31 mouse cellular contexts compared by ENCODE assay signal in the genomic region with DNA sequence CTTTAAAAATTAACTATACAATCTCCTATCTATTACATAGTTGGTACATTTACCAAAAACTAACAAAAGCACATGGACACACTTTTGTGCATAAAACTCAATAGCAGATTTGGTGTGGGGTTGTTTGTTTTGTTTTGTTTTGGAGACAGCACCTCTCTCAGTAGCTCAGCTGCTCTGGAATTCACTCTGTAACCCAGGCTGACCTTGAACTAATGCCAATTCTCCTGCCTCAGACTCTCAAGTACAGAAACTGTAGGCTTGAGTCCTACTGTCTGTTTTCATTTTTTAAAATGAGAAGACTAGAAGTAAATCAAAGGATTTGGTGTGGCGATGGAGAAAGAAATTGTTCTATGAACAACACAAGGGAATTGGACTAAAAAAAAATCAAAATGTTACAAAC. TPM values are rescaled to one million over a fixed set of nuclear protein-coding genes. Genes with fewer than 3 reads are reported as not detected.
DNase-seq lines count a peak whose midpoint lies in the region; ATAC-seq and TF ChIP-seq lines count a peak whose summit lies in the region.
"Had no signal": no experiment of that assay in that cellular context is flagged by ENCODE, and none has a peak within 500 bp of the region (broad histone marks: within the 10 kb centered on the region; RNA-seq: fewer than 3 reads in every experiment).

No protein-coding gene starts in this region.

- H3K9ac ChIP-seq in heart, adult 2 months (ENCODE audit: low read depth, low read length) = no peak overlapping the region
- H3K9ac ChIP-seq in lung, embryonic 14.5 days = no peak overlapping the region
- H3K9ac ChIP-seq: embryonic facial prominence, embryonic 15.5 days; forebrain, embryonic 12.5 days; forebrain, postnatal 0 days; heart, embryonic 13.5 days; hindbrain, embryonic 13.5 days; limb, embryonic 13.5 days; liver, embryonic 13.5 days; midbrain, embryonic 15.5 days; neural tube, embryonic 15.5 days; stomach, embryonic 15.5 days had no signal

- H3K27ac ChIP-seq in heart, adult 2 months = peak overlapping the region; percentile 43; the same call in 1 of the 2 replicates
- H3K27ac ChIP-seq in lung, embryonic 14.5 days (ENCODE audit: low read depth) = no peak overlapping the region
- H3K27ac ChIP-seq: embryonic facial prominence, embryonic 10.5 days; embryonic facial prominence, embryonic 15.5 days; forebrain, embryonic 12.5 days; heart, embryonic 13.5 days; hindbrain, embryonic 13.5 days; kidney, postnatal 0 days; limb, embryonic 13.5 days; liver, embryonic 13.5 days; midbrain, embryonic 10.5 days; midbrain, embryonic 15.5 days; neural tube, embryonic 15.5 days; stomach, embryonic 15.5 days had no signal

- no peak for TF ChIP-seq POLR2A in heart, adult 2 months (IDR thresholded peaks at IDR 0.05; ENCODE audit: insufficient read depth, low read depth, low read length)

- no peak for TF ChIP-seq CTCF in heart, adult 2 months (IDR thresholded peaks at IDR 0.05)
- TF ChIP-seq CTCF in lung, embryonic 14.5 days (IDR thresholded peaks at IDR 0.05; ENCODE audit: low read depth) = no peak

- no peaks in the 10 kb centered on the region for H3K4me1 ChIP-seq in heart, adult 2 months (ENCODE audit: control insufficient read depth, insufficient read depth, low read length)
- no peaks in the 10 kb centered on the region for H3K4me1 ChIP-seq in lung, embryonic 14.5 days (ENCODE audit: insufficient read depth)
- H3K4me1 ChIP-seq: embryonic facial prominence, embryonic 10.5 days; embryonic facial prominence, embryonic 15.5 days; forebrain, embryonic 12.5 days; hindbrain, embryonic 13.5 days; limb, embryonic 13.5 days; liver, embryonic 13.5 days; midbrain, embryonic 10.5 days; midbrain, embryonic 15.5 days; neural tube, embryonic 15.5 days; stomach, embryonic 15.5 days had no signal

- no peak overlapping the region for H3K4me3 ChIP-seq in heart, adult 2 months
- no peak overlapping the region for H3K4me3 ChIP-seq in lung, embryonic 14.5 days (ENCODE audit: low read depth, low read length)
- H3K4me3 ChIP-seq: embryonic facial prominence, embryonic 10.5 days; embryonic facial prominence, embryonic 15.5 days; forebrain, embryonic 12.5 days; heart, embryonic 13.5 days; hindbrain, embryonic 13.5 days; limb, embryonic 13.5 days; liver, embryonic 13.5 days; midbrain, embryonic 10.5 days; midbrain, embryonic 15.5 days; neural tube, embryonic 15.5 days; stomach, embryonic 15.5 days had no signal

- no peaks in the 10 kb centered on the region for H3K27me3 ChIP-seq in heart, adult 2 months (ENCODE audit: control insufficient read depth, insufficient read depth, low read length)
- H3K27me3 ChIP-seq in lung, embryonic 14.5 days (ENCODE audit: insufficient read depth, low read length) = no peaks in the 10 kb centered on the region
- H3K27me3 ChIP-seq: embryonic facial prominence, embryonic 15.5 days; forebrain, embryonic 12.5 days; heart, embryonic 13.5 days; hindbrain, embryonic 13.5 days; limb, embryonic 13.5 days; liver, embryonic 13.5 days; midbrain, embryonic 15.5 days; neural tube, embryonic 15.5 days; stomach, embryonic 15.5 days had no signal

- DNase-seq in heart, adult 2 months = no peak
- DNase-seq in heart, adult 18-20 months = no peak
- peak; percentile 21 for DNase-seq in lung, embryonic 14.5 days
- DNase-seq in lung, postnatal 14 days = no peak
- DNase-seq in adrenal gland, postnatal 10 days = peak; percentile 35
- DNase-seq in adrenal gland, postnatal 36 days = peak; percentile 11 to 54
- DNase-seq: B cell, adult 2 months; cerebellum, adult 2 months; cerebellum, postnatal 25 days; forebrain, postnatal 0 days; gastrocnemius, postnatal 14 days; heart, postnatal 36 days; kidney, adult 8-10 months; kidney, postnatal 4 days; liver, embryonic 13.5 days; lung, adult 2 months; right cerebral cortex, postnatal 25 days had no signal

- no peak for TF ChIP-seq EP300 in heart, adult 2 months (IDR thresholded peaks at IDR 0.05; ENCODE audit: insufficient read depth, low read depth, low read length)

- intact Hi-C loops in heart, adult 2 months (cut with DNase I) = no loop called here

- no peak overlapping the region for H3K4me2 ChIP-seq in lung, embryonic 14.5 days
- H3K4me2 ChIP-seq: embryonic facial prominence, embryonic 15.5 days; forebrain, embryonic 12.5 days; heart, embryonic 13.5 days; hindbrain, embryonic 13.5 days; limb, embryonic 13.5 days; liver, embryonic 13.5 days; midbrain, embryonic 15.5 days; neural tube, embryonic 15.5 days; stomach, embryonic 15.5 days had no signal

- H3K79me2 ChIP-seq in heart, adult 2 months (replicated peaks; ENCODE audit: control insufficient read depth, insufficient read depth, low read length) = no peaks in the 10 kb centered on the region

- H3K36me3 ChIP-seq in heart, adult 2 months (ENCODE audit: control insufficient read depth, insufficient read depth, low read length) = no peaks in the 10 kb centered on the region
- H3K36me3 ChIP-seq in lung, embryonic 14.5 days (ENCODE audit: insufficient read depth) = no peaks in the 10 kb centered on the region
- H3K36me3 ChIP-seq: embryonic facial prominence, embryonic 10.5 days; embryonic facial prominence, embryonic 15.5 days; forebrain, embryonic 12.5 days; heart, embryonic 13.5 days; hindbrain, embryonic 13.5 days; limb, embryonic 13.5 days; liver, embryonic 13.5 days; midbrain, embryonic 10.5 days; midbrain, embryonic 15.5 days; neural tube, embryonic 15.5 days; stomach, embryonic 15.5 days had no signal

- WGBS in heart, adult 2 months = 75% methylated on average over 1 of the region's 1 CpGs
- WGBS in lung, embryonic 14.5 days = 80% methylated on average over 1 of the region's 1 CpGs

- ATAC-seq in lung, embryonic 14.5 days (ENCODE audit: insufficient read depth) = no peak
- ATAC-seq: forebrain, postnatal 0 days; intestine, embryonic 16.5 days; midbrain, embryonic 15.5 days had no signal

- no peaks in the 10 kb centered on the region for H3K9me3 ChIP-seq in lung, embryonic 14.5 days (ENCODE audit: low read depth, low read length)
- H3K9me3 ChIP-seq: embryonic facial prominence, embryonic 10.5 days; embryonic facial prominence, embryonic 15.5 days; forebrain, embryonic 12.5 days; heart, embryonic 13.5 days; limb, embryonic 13.5 days; liver, embryonic 13.5 days; midbrain, embryonic 10.5 days; midbrain, embryonic 15.5 days; neural tube, embryonic 15.5 days; stomach, embryonic 15.5 days had no signal

RNA-seq across cellular contexts. Expression of a gene that starts 11.1 kb away (rescaled TPM):
- 100 to 1,000 TPM; 176 to 182 TPM for total RNA-seq in heart, adult 2 months (2021)
- 225 and 252 TPM in 2 replicates for polyA plus RNA-seq in heart, adult 2 months (2012; rRNA removed)
- 100 to 1,000 TPM; 193 to 194 TPM for total RNA-seq in heart, adult 18-20 months (2021)
- polyA plus RNA-seq in lung, embryonic 14.5 days (2014; fragmentation: Nextera tagmentation; extraction: Ambion mirVana) = 2.2 and 2.7 TPM in 2 replicates
- 10 to 100 TPM in 1 of 2 experiments, 1 to 10 TPM in 1; 8.8 to 20.3 TPM for total RNA-seq in adrenal gland, postnatal 10 days (2021)
- total RNA-seq in adrenal gland, postnatal 36 days (2021) = 10 to 100 TPM; 11.6 to 13.1 TPM
- total RNA-seq: granulocyte monocyte progenitor cell, adult 5-6 weeks; megakaryocyte progenitor cell, adult 5-6 weeks had no signal

Comparison
In these comparisons a context has a peak if more than half of its experiments do, and no peak if none do; other contexts are left out.
1. DNase-seq: peak in lung, embryonic 14.5 days (single experiment), adrenal gland, postnatal 10 days (single experiment) and adrenal gland, postnatal 36 days (2 of 2); none in heart, adult 2 months (0 of 2), heart, adult 18-20 months (0 of 2) and lung, postnatal 14 days (single experiment).
2. RNA of a gene that starts 11.1 kb away (total RNA-seq): 193 to 194 TPM in heart, adult 18-20 months and 176 to 182 TPM in heart, adult 2 months; 8.8 to 20.3 TPM in adrenal gland, postnatal 10 days and 11.6 to 13.1 TPM in adrenal gland, postnatal 36 days; every median in the first group is over 4 times any median in the second.